Mouse (Mus musculus) lung, embryonic 16.5 days (tissue): ENCODE data around the gene Phip. TPM values are rescaled to one million over a fixed set of nuclear protein-coding genes. Genes with fewer than 3 reads are reported as not detected.
A peak's percentile ranks its signal among the peaks of the same experiment; 100 is the strongest.

ENCODE experiments used
- ATAC-seq: fragments of 200-750 bp; cut with Nextera tagmentation; 2 replicates; pipeline ENCODE4 v1.8.0; 2017; ENCODE audit warnings: low read depth, mild to moderate bottlenecking, moderate library complexity
- H3K27ac ChIP-seq: fragments of 300-500 bp; sonication (generic); 2 replicates; pipeline ENCODE4 v1.5.1; 2014; ENCODE audit warnings: mild to moderate bottlenecking, control low read depth, low read length
- H3K27me3 ChIP-seq: fragments of 300-500 bp; sonication (generic); 2 replicates; pipeline ENCODE4 v1.6.1; 2014; ENCODE audit warnings: low read depth, low read length, mixed read lengths; ENCODE audit not compliant: control insufficient read depth, insufficient read depth
- H3K36me3 ChIP-seq: fragments of 300-500 bp; sonication (generic); 2 replicates; pipeline ENCODE4 v1.6.1; 2014; ENCODE audit warnings: low read length; ENCODE audit not compliant: control insufficient read depth, insufficient read depth
- H3K4me1 ChIP-seq: fragments of 300-500 bp; sonication (generic); replicated peaks from 2 replicates; pipeline ENCODE4 v1.6.1; 2014; ENCODE audit warnings: low read length, mixed read lengths; ENCODE audit not compliant: control insufficient read depth, insufficient read depth
- H3K4me2 ChIP-seq: fragments of 300-500 bp; sonication (generic); 2 replicates; pipeline ENCODE4 v1.6.1; 2014; ENCODE audit warnings: low read depth, low read length, control low read depth
- H3K4me3 ChIP-seq: fragments of 300-500 bp; sonication (generic); 2 replicates; pipeline ENCODE4 v1.5.1; 2014; ENCODE audit warnings: mild to moderate bottlenecking, low read length, control low read depth
- H3K9ac ChIP-seq: fragments of 300-500 bp; sonication (generic); 2 replicates; pipeline ENCODE4 v1.6.1; 2014; ENCODE audit warnings: low read length, control low read depth
- H3K9me3 ChIP-seq: fragments of 300-500 bp; sonication (generic); 2 replicates; pipeline ENCODE4 v1.6.1; 2016; ENCODE audit warnings: low read length; ENCODE audit not compliant: control insufficient read depth
- WGBS: fragments of 180-500 bp; shearing (Covaris S2); extraction: QIAGEN DNeasy Blood & Tissue Kit; methylation state at CpG from one replicate; pipeline ENCODE4 v1.1.7; 2014; 5-methylcytosine and 5-hydroxymethylcytosine counted together
- polyA plus RNA-seq: library from polyadenylated mRNA; unstranded; fragments of >200 nt; fragmentation: Nextera tagmentation; extraction: Ambion mirVana; gene quantifications from 2 replicates; pipeline ENCODE4 v1.2.1, GENCODE M21; 2015

Phip gene
- 77.9 and 79.3 TPM in 2 replicates for polyA plus RNA-seq

- peak within 1 kb of the TSS; percentile 68 for H3K4me3 ChIP-seq
- H3K27ac ChIP-seq = peak within 1 kb of the TSS; percentile 99
- under 1% methylated on average over 72 of the region's 79 CpGs for WGBS
- peaks cover 7% of the 10 kb centered on the region for H3K4me1 ChIP-seq
- H3K9me3 ChIP-seq = no peaks in the 10 kb centered on the region
- peaks cover under 1% of the 10 kb centered on the region; the same call in 1 of the 2 replicates for H3K36me3 ChIP-seq
- H3K27me3 ChIP-seq = no peaks in the 10 kb centered on the region
- peak within 1 kb of the TSS; percentile 87 for H3K9ac ChIP-seq
- peak within 1 kb of the TSS; percentile 74 for H3K4me2 ChIP-seq
- peak; percentile 83 for ATAC-seq
These were observed at the start of gene Phip for GRCm38 (mm10) chr9:82975342-82976215. TSS of gene Phip (minus strand) at chr9:82975516.

- 0 out of 2 replicates have a peak overlapping the region, but pooled peaks have one; percentile 31 for H3K27ac ChIP-seq
- H3K9me3 ChIP-seq = no peaks in the 10 kb centered on the region
- ATAC-seq = peak; percentile 76
- H3K4me2 ChIP-seq = 0 out of 2 replicates have a peak overlapping the region, but pooled peaks have one; percentile 17
- no peaks in the 10 kb centered on the region for H3K36me3 ChIP-seq
- 39% methylated on average over 6 of the region's 6 CpGs for WGBS
- no peak overlapping the region for H3K9ac ChIP-seq
- H3K27me3 ChIP-seq = no peaks in the 10 kb centered on the region
- 0 out of 2 replicates have a peak, but pooled peaks cover 2% of the 10 kb centered on the region for H3K4me1 ChIP-seq
- H3K4me3 ChIP-seq = no peak overlapping the region
These were observed 48.4 kb upstream of the Phip start for GRCm38 (mm10) chr9:83023724-83024123.

DNA sequence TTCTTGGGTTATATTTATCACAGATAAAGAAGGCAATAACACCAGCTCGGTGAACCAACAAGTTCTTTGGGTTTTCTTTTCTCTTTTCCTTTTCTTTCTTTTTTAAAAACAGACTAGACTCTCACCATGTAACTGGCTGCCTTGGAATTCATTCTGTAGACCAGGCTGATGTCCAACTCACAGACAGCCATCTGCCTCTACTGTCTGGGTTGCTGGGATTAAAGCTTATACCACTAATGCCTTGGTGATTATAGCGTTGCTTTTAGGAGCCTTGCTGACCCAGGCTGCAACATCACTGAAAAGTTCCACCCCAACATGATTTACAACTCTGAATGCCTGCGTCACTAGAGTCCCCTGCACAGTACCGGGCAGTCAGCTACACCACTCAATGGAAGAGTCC lies 39.2 kb upstream of the Phip start:
- Histone ChIP-seq H3K4me1 (no peaks in the 10 kb centered on the region), H3K9ac (no peak overlapping the region), H3K4me2 (no peak overlapping the region), H3K27me3 (no peaks in the 10 kb centered on the region), H3K9me3 (no peaks in the 10 kb centered on the region), H3K4me3 (no peak overlapping the region), H3K27ac (no peak overlapping the region), H3K36me3 (no peaks in the 10 kb centered on the region)
- no peak for ATAC-seq
- 74% methylated on average over 4 of the region's 4 CpGs for WGBS

GRCm38 (mm10) chr9:83008306-83008705 lies 33.0 kb upstream of the Phip start:
- H3K9me3 ChIP-seq = no peaks in the 10 kb centered on the region
- no peak overlapping the region for H3K9ac ChIP-seq
- no peak overlapping the region for H3K27ac ChIP-seq
- no peak overlapping the region for H3K4me2 ChIP-seq
- H3K4me3 ChIP-seq = no peak overlapping the region
- H3K27me3 ChIP-seq = no peaks in the 10 kb centered on the region
- H3K4me1 ChIP-seq = no peaks in the 10 kb centered on the region
- no peaks in the 10 kb centered on the region for H3K36me3 ChIP-seq
- 84% methylated on average over 1 of the region's 1 CpGs for WGBS
- no peak for ATAC-seq

DNA sequence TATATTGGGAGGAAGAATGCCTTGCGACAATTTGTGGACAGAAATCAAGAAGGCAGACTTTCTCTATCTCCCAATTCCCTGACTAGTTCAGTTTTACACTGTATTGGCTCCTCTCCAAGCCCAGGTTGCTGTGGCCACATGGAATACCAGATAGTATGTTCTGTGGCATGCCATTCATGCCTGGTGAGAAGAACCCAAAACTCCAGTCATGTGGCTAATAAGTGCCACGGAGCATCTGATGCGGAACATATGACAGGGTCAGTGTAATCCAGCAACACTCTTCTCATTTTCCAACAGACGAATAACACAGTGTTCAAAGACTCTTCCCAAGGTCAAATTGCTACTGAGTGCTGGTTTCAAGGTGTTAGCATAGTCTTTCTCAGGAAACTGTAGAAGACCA lies 26.0 kb upstream of the Phip start:
- Histone ChIP-seq H3K4me1 (peaks cover 7% of the 10 kb centered on the region), H3K9ac (no peak overlapping the region), H3K4me2 (no peak overlapping the region), H3K36me3 (no peaks in the 10 kb centered on the region), H3K27ac (no peak overlapping the region), H3K27me3 (no peaks in the 10 kb centered on the region), H3K4me3 (no peak overlapping the region), H3K9me3 (no peaks in the 10 kb centered on the region)
- no peak for ATAC-seq
- 85% methylated on average over 4 of the region's 4 CpGs for WGBS

DNA sequence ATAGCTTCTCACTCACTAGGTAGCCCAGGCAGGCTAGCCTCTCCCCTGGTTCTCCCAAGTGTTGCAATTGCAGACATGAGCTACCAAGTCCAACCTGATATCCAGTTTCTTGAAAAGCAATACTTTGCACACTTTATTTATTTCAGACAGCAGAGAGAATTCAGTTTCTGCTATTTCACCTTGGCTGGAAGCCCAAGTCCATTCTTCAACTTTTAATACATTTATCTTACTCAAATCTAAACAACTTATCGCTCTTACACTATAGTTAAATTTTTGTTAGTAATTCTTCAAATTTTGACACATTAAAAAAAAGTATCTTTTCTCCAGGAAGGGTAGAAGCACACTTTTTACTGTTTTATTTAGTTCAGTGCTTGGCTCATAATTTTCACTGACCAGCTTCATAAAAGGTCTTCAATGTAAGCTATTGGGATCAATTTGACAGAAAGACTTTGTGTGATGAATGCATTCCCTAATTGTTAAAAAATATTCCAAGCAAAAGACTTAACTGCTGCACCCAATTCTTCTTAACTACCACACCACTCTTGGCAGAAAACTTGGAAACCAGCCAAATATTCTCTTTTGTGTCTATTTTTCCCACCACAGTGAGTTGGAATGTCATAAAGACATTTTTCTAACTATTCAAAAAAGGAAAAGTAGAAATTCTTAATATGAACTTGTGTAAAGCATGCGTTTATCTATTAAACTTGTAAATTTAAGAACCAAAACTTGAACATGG lies 22.6 kb upstream of the Phip start:
- Histone ChIP-seq H3K4me1 (peaks cover 7% of the 10 kb centered on the region), H3K27me3 (no peaks in the 10 kb centered on the region), H3K36me3 (no peaks in the 10 kb centered on the region), H3K4me2 (no peak overlapping the region), H3K9me3 (no peaks in the 10 kb centered on the region), H3K27ac (no peak overlapping the region), H3K4me3 (no peak overlapping the region), H3K9ac (no peak overlapping the region)
- ATAC-seq = no peak
- WGBS = 29% methylated on average over 2 of the region's 2 CpGs

DNA sequence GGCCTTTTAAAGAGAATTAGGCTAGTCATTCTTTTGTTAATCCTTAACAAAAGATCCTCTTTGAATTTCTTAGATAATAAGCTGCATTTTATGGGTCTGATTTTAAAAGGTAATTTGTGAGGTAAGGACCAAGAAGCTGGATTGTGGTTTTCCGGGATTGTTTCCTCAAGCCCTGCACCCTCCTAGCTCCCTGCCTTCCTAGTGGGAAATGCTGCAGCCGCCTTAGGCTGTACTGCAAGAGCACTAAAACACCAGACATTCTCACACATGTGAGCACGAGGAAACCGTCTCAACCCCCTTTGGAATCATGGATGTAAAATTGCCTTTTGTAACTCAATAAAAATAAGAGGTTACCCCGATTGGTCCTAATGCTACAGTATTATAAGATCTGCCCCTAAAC lies 1.6 kb upstream of the Phip start:
- Histone ChIP-seq H3K36me3 (no peaks in the 10 kb centered on the region), H3K4me3 (no peak overlapping the region), H3K4me2 (peak overlapping the region; percentile 41), H3K27ac (no peak overlapping the region), H3K27me3 (no peaks in the 10 kb centered on the region), H3K4me1 (peaks cover 7% of the 10 kb centered on the region; the same call in 1 of the 2 replicates), H3K9me3 (no peaks in the 10 kb centered on the region), H3K9ac (peak overlapping the region; percentile 51; the same call in 1 of the 2 replicates)
- no peak for ATAC-seq
- WGBS = 29% methylated on average over 5 of the region's 5 CpGs

DNA sequence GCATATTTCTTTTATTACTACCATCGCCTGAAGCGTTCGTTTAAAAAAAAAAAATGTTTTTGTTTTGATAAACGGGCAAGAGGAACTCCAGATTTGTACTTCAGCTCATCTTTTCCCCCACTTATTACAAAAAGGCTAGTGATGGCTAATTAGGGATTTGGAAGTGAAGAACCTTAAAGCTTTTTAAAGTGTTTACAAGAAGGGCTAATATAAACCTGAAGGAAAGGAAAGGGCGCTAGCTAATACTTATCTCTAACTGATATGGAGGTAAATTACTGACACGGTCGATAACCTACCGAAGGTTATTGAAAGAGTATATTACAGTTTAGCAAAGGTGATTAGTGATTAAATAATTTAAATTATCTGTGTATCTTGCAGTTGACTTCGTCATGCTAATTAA lies 903 bp upstream of the Phip start:
- H3K36me3 ChIP-seq = no peaks in the 10 kb centered on the region; the same call in 1 of the 2 replicates
- H3K27ac ChIP-seq = peak overlapping the region; percentile 99
- H3K27me3 ChIP-seq = no peaks in the 10 kb centered on the region
- peak overlapping the region; percentile 87 for H3K9ac ChIP-seq
- H3K4me2 ChIP-seq = peak overlapping the region; percentile 59
- H3K9me3 ChIP-seq = no peaks in the 10 kb centered on the region
- 2% methylated on average over 9 of the region's 9 CpGs for WGBS
- no peak for ATAC-seq
- peak overlapping the region; percentile 68 for H3K4me3 ChIP-seq
- H3K4me1 ChIP-seq = peaks cover 7% of the 10 kb centered on the region

DNA sequence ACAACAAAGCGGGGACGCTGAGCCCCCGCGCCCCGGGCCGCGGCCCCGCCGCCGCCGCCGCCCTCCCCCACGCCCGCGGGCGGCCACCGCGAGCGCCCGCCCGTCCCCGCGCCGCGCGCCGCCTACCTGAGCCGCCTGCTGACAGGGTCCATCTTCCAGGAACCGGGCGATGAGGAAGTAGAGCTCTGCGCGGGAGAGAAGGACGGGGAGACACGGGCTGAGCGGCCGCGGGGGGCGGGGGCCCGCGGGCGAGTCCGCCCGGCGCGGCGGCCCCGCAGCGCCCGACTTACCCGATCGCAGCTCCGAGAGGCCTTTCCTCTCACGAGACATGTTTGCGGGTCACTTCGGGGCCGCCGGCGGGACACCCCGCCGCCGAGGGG lies 364 bp downstream of the Phip start:
- Histone ChIP-seq H3K27me3 (no peaks in the 10 kb centered on the region), H3K4me3 (peak overlapping the region; percentile 68), H3K9me3 (no peaks in the 10 kb centered on the region), H3K4me2 (peak overlapping the region; percentile 74), H3K9ac (peak overlapping the region; percentile 87), H3K27ac (peak overlapping the region; percentile 99), H3K36me3 (peaks cover 3% of the 10 kb centered on the region; the same call in 1 of the 2 replicates), H3K4me1 (peaks cover 7% of the 10 kb centered on the region)
- 0% methylated on average over 20 of the region's 61 CpGs for WGBS
- ATAC-seq = peak; percentile 47
